Mouse (Mus musculus): Measurements from ENCODE around the gene Il15. TPM values are rescaled to one million over a fixed set of nuclear protein-coding genes. Genes with fewer than 3 reads are reported as not detected.

Gene Il15
- 1,000 to 10,000 TPM in 1 of 26 experiments, 100 to 1,000 TPM in 21, 10 to 100 TPM in 4; 56.7 to 1,055 (median 169) TPM for total RNA-seq (2018; cell fraction: chromatin; rRNA removed)
- 100 to 1,000 TPM in 11 of 26 experiments, 10 to 100 TPM in 15; 38.9 to 344 (median 95.8) TPM for total RNA-seq (2018; cell fraction: cytosol; rRNA removed)
- total RNA-seq (2018; cell fraction: nucleus; rRNA removed) = 1,000 to 10,000 TPM in 1 of 26 experiments, 100 to 1,000 TPM in 21, 10 to 100 TPM in 4; 54.7 to 1,190 (median 183) TPM
- 27.2 to 76.9 TPM (median 28.5 TPM) in 3 replicates for polyA plus RNA-seq (2018)

- peaks cover 50% of the 10 kb centered on the region for H3K79me2 ChIP-seq (ENCODE audit: inconsistent target)
- peak within 1 kb of the TSS; percentile 95 for H3K4me3 ChIP-seq (ENCODE audit: inconsistent target)
- no peaks in the 10 kb centered on the region for H3K36me3 ChIP-seq (ENCODE audit: inconsistent target)
- peak within 1 kb of the TSS; percentile 95 for H3K27ac ChIP-seq
- WGBS (ENCODE audit: missing documents) = 0% methylated on average over 13 of the region's 13 CpGs
Measured at GRCm38 (mm10) chr8:82402686-82403330, at the start of gene Il15. Gene Il15, minus strand, starts transcription at chr8:82403222.

GRCm38 (mm10) chr8:82444897-82445296 is 41.9 kb upstream of the Il15 start:
- no peaks in the 10 kb centered on the region for H3K36me3 ChIP-seq (ENCODE audit: inconsistent target)
- H3K79me2 ChIP-seq (ENCODE audit: inconsistent target) = no peaks in the 10 kb centered on the region
- H3K4me3 ChIP-seq (ENCODE audit: inconsistent target) = no peak overlapping the region
- H3K27ac ChIP-seq = no peak overlapping the region

GRCm38 (mm10) chr8:82416587-82417340 is 13.7 kb upstream of the Il15 start:
- 87% methylated on average over 5 of the region's 5 CpGs for WGBS (ENCODE audit: missing documents)
- Histone ChIP-seq H3K36me3 (ENCODE audit: inconsistent target) (no peaks in the 10 kb centered on the region), H3K4me3 (ENCODE audit: inconsistent target) (no peak overlapping the region), H3K79me2 (ENCODE audit: inconsistent target) (no peaks in the 10 kb centered on the region), H3K27ac (no peak overlapping the region)

GRCm38 (mm10) chr8:82415485-82415884 is 12.5 kb upstream of the Il15 start:
- Histone ChIP-seq H3K79me2 (ENCODE audit: inconsistent target) (no peaks in the 10 kb centered on the region), H3K36me3 (ENCODE audit: inconsistent target) (no peaks in the 10 kb centered on the region), H3K27ac (no peak overlapping the region), H3K4me3 (ENCODE audit: inconsistent target) (no peak overlapping the region)
- WGBS (ENCODE audit: missing documents) = 85% methylated on average over 1 of the region's 1 CpGs

- 95% methylated on average over 3 of the region's 3 CpGs for WGBS (ENCODE audit: missing documents)
- no peak overlapping the region for H3K27ac ChIP-seq
Measured at GRCm38 (mm10) chr8:82410135-82410534, 7.1 kb upstream of the Il15 start.

GRCm38 (mm10) chr8:82407060-82407459 is 4.0 kb upstream of the Il15 start:
- H3K4me3 ChIP-seq (ENCODE audit: inconsistent target) = no peak overlapping the region
- no peak overlapping the region for H3K27ac ChIP-seq
- H3K79me2 ChIP-seq (ENCODE audit: inconsistent target) = peaks cover 8% of the 10 kb centered on the region
- no peaks in the 10 kb centered on the region for H3K36me3 ChIP-seq (ENCODE audit: inconsistent target)
- 58% methylated on average over 1 of the region's 1 CpGs for WGBS (ENCODE audit: missing documents)

More at GRCm38 (mm10) chr8:82410135-82410534, 7.1 kb upstream of the Il15 start:
- Histone ChIP-seq H3K4me3 (ENCODE audit: inconsistent target) (no peak overlapping the region), H3K36me3 (ENCODE audit: inconsistent target) (no peaks in the 10 kb centered on the region), H3K79me2 (ENCODE audit: inconsistent target) (no peaks in the 10 kb centered on the region)

GRCm38 (mm10) chr8:82404068-82404467 is 1.0 kb upstream of the Il15 start:
- no peaks in the 10 kb centered on the region for H3K36me3 ChIP-seq (ENCODE audit: inconsistent target)
- peaks cover 38% of the 10 kb centered on the region for H3K79me2 ChIP-seq (ENCODE audit: inconsistent target)
- WGBS (ENCODE audit: missing documents) = 93% methylated on average over 3 of the region's 3 CpGs
- H3K4me3 ChIP-seq (ENCODE audit: inconsistent target) = no peak overlapping the region
- H3K27ac ChIP-seq = no peak overlapping the region

- under 1% methylated on average over 13 of the region's 13 CpGs for WGBS (ENCODE audit: missing documents)
- Histone ChIP-seq H3K79me2 (ENCODE audit: inconsistent target) (peaks cover 53% of the 10 kb centered on the region), H3K4me3 (ENCODE audit: inconsistent target) (peak overlapping the region; percentile 95), H3K36me3 (ENCODE audit: inconsistent target) (no peaks in the 10 kb centered on the region), H3K27ac (peak overlapping the region; percentile 95)
Measured at GRCm38 (mm10) chr8:82402261-82402685, 749 bp downstream of the Il15 start.

GRCm38 (mm10) chr8:82401490-82401889 is 1.5 kb downstream of the Il15 start:
- H3K27ac ChIP-seq = peak overlapping the region; percentile 95
- WGBS (ENCODE audit: missing documents) = 0% methylated on average over 6 of the region's 6 CpGs
- peaks cover 53% of the 10 kb centered on the region for H3K79me2 ChIP-seq (ENCODE audit: inconsistent target)
- no peaks in the 10 kb centered on the region for H3K36me3 ChIP-seq (ENCODE audit: inconsistent target)
- H3K4me3 ChIP-seq (ENCODE audit: inconsistent target) = peak overlapping the region; percentile 95

- H3K4me3 ChIP-seq (ENCODE audit: inconsistent target) = peak overlapping the region; percentile 95
- H3K27ac ChIP-seq = peak overlapping the region; percentile 95
- peaks cover 53% of the 10 kb centered on the region for H3K79me2 ChIP-seq (ENCODE audit: inconsistent target)
- WGBS (ENCODE audit: missing documents) = 0% methylated on average over 2 of the region's 2 CpGs
- no peaks in the 10 kb centered on the region for H3K36me3 ChIP-seq (ENCODE audit: inconsistent target)
Measured at GRCm38 (mm10) chr8:82401059-82401458, 2.0 kb downstream of the Il15 start.

- H3K36me3 ChIP-seq (ENCODE audit: inconsistent target) = peaks cover 1% of the 10 kb centered on the region
- H3K4me3 ChIP-seq (ENCODE audit: inconsistent target) = peak overlapping the region; percentile 95
- H3K27ac ChIP-seq = peak overlapping the region; percentile 95
- peaks cover 55% of the 10 kb centered on the region for H3K79me2 ChIP-seq (ENCODE audit: inconsistent target)
- 0% methylated on average over 2 of the region's 2 CpGs for WGBS (ENCODE audit: missing documents)
Measured at GRCm38 (mm10) chr8:82400376-82400775, 2.6 kb downstream of the Il15 start.

- no peak overlapping the region for H3K4me3 ChIP-seq (ENCODE audit: inconsistent target)
- WGBS (ENCODE audit: missing documents) = 32% methylated on average over 2 of the region's 2 CpGs
- H3K27ac ChIP-seq = peak overlapping the region; percentile 95
Measured at GRCm38 (mm10) chr8:82398546-82398945, 4.5 kb downstream of the Il15 start.

GRCm38 (mm10) chr8:82391258-82391657 is 11.8 kb downstream of the Il15 start:
- H3K79me2 ChIP-seq (ENCODE audit: inconsistent target) = peaks cover 94% of the 10 kb centered on the region
- no peak overlapping the region for H3K27ac ChIP-seq
- H3K4me3 ChIP-seq (ENCODE audit: inconsistent target) = no peak overlapping the region
- peaks cover 31% of the 10 kb centered on the region for H3K36me3 ChIP-seq (ENCODE audit: inconsistent target)

More at GRCm38 (mm10) chr8:82398546-82398945, 4.5 kb downstream of the Il15 start:
- Histone ChIP-seq H3K36me3 (ENCODE audit: inconsistent target) (peaks cover 14% of the 10 kb centered on the region), H3K79me2 (ENCODE audit: inconsistent target) (peaks cover 73% of the 10 kb centered on the region)

- Histone ChIP-seq H3K79me2 (ENCODE audit: inconsistent target) (peaks cover 98% of the 10 kb centered on the region), H3K36me3 (ENCODE audit: inconsistent target) (peaks cover 17% of the 10 kb centered on the region; the same call in 1 of the 2 replicates), H3K27ac (no peak overlapping the region), H3K4me3 (ENCODE audit: inconsistent target) (no peak overlapping the region)
- 90% methylated on average over 1 of the region's 1 CpGs for WGBS (ENCODE audit: missing documents)
Measured at GRCm38 (mm10) chr8:82388356-82388902, 14.6 kb downstream of the Il15 start.

Data from macrophage (primary cell).